In genomic region chr2:108686019-108686743, GRCm38 (mm10) we compare ENCODE assay signal across 12 mouse cellular contexts.
DNase-seq lines count a peak whose midpoint lies in the region; ATAC-seq and TF ChIP-seq lines count a peak whose summit lies in the region.
"Had no signal": no experiment of that assay in that cellular context is flagged by ENCODE, and none has a peak within 500 bp of the region (broad histone marks: within the 10 kb centered on the region; RNA-seq: fewer than 3 reads in every experiment).

No protein-coding gene starts in this region.

- H3K36me3 ChIP-seq in heart, postnatal 0 days (replicated peaks; ENCODE audit: control insufficient read depth, insufficient read depth, low read length): no peaks in the 10 kb centered on the region
- no peaks in the 10 kb centered on the region for H3K36me3 ChIP-seq in lung, postnatal 0 days (ENCODE audit: insufficient read depth, low read length)
- no peaks in the 10 kb centered on the region for H3K36me3 ChIP-seq in limb, embryonic 14.5 days (ENCODE audit: control insufficient read depth, insufficient read depth, low read length)
- H3K36me3 ChIP-seq: forebrain, embryonic 10.5 days; G1E; liver, embryonic 13.5 days; midbrain, embryonic 13.5 days had no signal

- WGBS in heart, postnatal 0 days: 43% methylated on average over 6 of the region's 6 CpGs
- 52% methylated on average over 6 of the region's 6 CpGs for WGBS in lung, postnatal 0 days
- WGBS in limb, embryonic 14.5 days: 65% methylated on average over 6 of the region's 6 CpGs

- 0 out of 2 replicates have a peak overlapping the region, but pooled peaks have one; percentile 8 for H3K27ac ChIP-seq in heart, postnatal 0 days (ENCODE audit: low read depth)
- H3K27ac ChIP-seq in lung, postnatal 0 days (ENCODE audit: low read length): no peak overlapping the region
- H3K27ac ChIP-seq in limb, embryonic 14.5 days (replicated peaks; ENCODE audit: low read depth, low read length): no peak overlapping the region
- H3K27ac ChIP-seq: forebrain, embryonic 10.5 days; liver, embryonic 13.5 days; midbrain, embryonic 13.5 days had no signal

- no peaks in the 10 kb centered on the region for H3K9me3 ChIP-seq in heart, postnatal 0 days (replicated peaks; ENCODE audit: control insufficient read depth, low read length)
- H3K9me3 ChIP-seq in lung, postnatal 0 days (ENCODE audit: low read length): no peaks in the 10 kb centered on the region
- H3K9me3 ChIP-seq in limb, embryonic 14.5 days (ENCODE audit: control insufficient read depth, low read length): no peaks in the 10 kb centered on the region
- H3K9me3 ChIP-seq: forebrain, embryonic 10.5 days; liver, embryonic 13.5 days; midbrain, embryonic 13.5 days had no signal

- no peak for TF ChIP-seq POLR2A in limb, embryonic 14.5 days (IDR thresholded peaks at IDR 0.05; ENCODE audit: borderline replicate concordance, extremely low read depth, insufficient read depth, insufficient read length)

- ATAC-seq in heart, postnatal 0 days (ENCODE audit: insufficient read depth, low read depth): peak; percentile 64
- ATAC-seq in lung, postnatal 0 days: peak; percentile 54
- no peak for ATAC-seq in limb, embryonic 14.5 days (ENCODE audit: low FRiP score, low read depth)
- ATAC-seq: midbrain, embryonic 13.5 days had no signal

- peak; percentile 5 for DNase-seq in adrenal gland, postnatal 14 days
- DNase-seq in adrenal gland, postnatal 4 days (ENCODE audit: low spot score in 2 of 2): no peak
- peak; percentile 58 for DNase-seq in heart, postnatal 0 days (ENCODE audit: low spot score)
- no peak for DNase-seq in heart, adult 11 months
- peak; percentile 8 for DNase-seq in lung, postnatal 0 days (ENCODE audit: low spot score)
- no peak for DNase-seq in lung, adult 18-20 months
- DNase-seq in limb, embryonic 14.5 days (ENCODE audit: low spot score): peak; percentile 48
- DNase-seq in adrenal gland, adult 8-10 months: no peak
- DNase-seq: liver, embryonic 13.5 days had no signal

- H3K27me3 ChIP-seq in heart, postnatal 0 days (ENCODE audit: control insufficient read depth, insufficient read depth, low read length): no peaks in the 10 kb centered on the region
- no peaks in the 10 kb centered on the region for H3K27me3 ChIP-seq in lung, postnatal 0 days (replicated peaks; ENCODE audit: insufficient read depth, low read length)
- no peaks in the 10 kb centered on the region for H3K27me3 ChIP-seq in limb, embryonic 14.5 days (ENCODE audit: control insufficient read depth, insufficient read depth, low read length)
- H3K27me3 ChIP-seq: liver, embryonic 13.5 days; midbrain, embryonic 13.5 days had no signal

- no peak for TF ChIP-seq EP300 in heart, postnatal 0 days (IDR thresholded peaks at IDR 0.05; ENCODE audit: low read depth)
- TF ChIP-seq EP300 in lung, postnatal 0 days (IDR thresholded peaks at IDR 0.05): no peak

- H3K4me3 ChIP-seq in heart, postnatal 0 days (ENCODE audit: low read depth, low read length): no peak overlapping the region
- H3K4me3 ChIP-seq in lung, postnatal 0 days (ENCODE audit: low read depth, low read length): no peak overlapping the region
- H3K4me3 ChIP-seq in limb, embryonic 14.5 days (replicated peaks; ENCODE audit: low read length): no peak overlapping the region
- H3K4me3 ChIP-seq: forebrain, embryonic 10.5 days; liver, embryonic 13.5 days; midbrain, embryonic 13.5 days had no signal

- H3K9ac ChIP-seq in heart, postnatal 0 days (replicated peaks; ENCODE audit: low read depth, low read length): no peak overlapping the region
- H3K9ac ChIP-seq in lung, postnatal 0 days (replicated peaks; ENCODE audit: low read depth): no peak overlapping the region
- H3K9ac ChIP-seq in limb, embryonic 14.5 days (ENCODE audit: low read depth, low read length, severe bottlenecking): no peak overlapping the region
- H3K9ac ChIP-seq: liver, embryonic 13.5 days; midbrain, embryonic 13.5 days had no signal

- H3K4me2 ChIP-seq in heart, postnatal 0 days (ENCODE audit: low read depth, low read length): no peak overlapping the region
- H3K4me2 ChIP-seq in lung, postnatal 0 days (replicated peaks; ENCODE audit: low read depth, low read length): no peak overlapping the region
- no peak overlapping the region for H3K4me2 ChIP-seq in limb, embryonic 14.5 days (replicated peaks; ENCODE audit: low read depth, low read length, severe bottlenecking)
- H3K4me2 ChIP-seq: liver, embryonic 13.5 days; midbrain, embryonic 13.5 days had no signal

- no peak for TF ChIP-seq CTCF in heart, postnatal 0 days (IDR thresholded peaks at IDR 0.05; ENCODE audit: low read depth)
- TF ChIP-seq CTCF in lung, postnatal 0 days (IDR thresholded peaks at IDR 0.05): no peak

- H3K4me1 ChIP-seq in heart, postnatal 0 days (ENCODE audit: control insufficient read depth, insufficient read depth): peaks cover 9% of the 10 kb centered on the region
- H3K4me1 ChIP-seq in lung, postnatal 0 days (ENCODE audit: insufficient read depth, low read depth, low read length): no peaks in the 10 kb centered on the region
- no peaks in the 10 kb centered on the region for H3K4me1 ChIP-seq in limb, embryonic 14.5 days (ENCODE audit: control insufficient read depth, insufficient read depth, low read length)
- H3K4me1 ChIP-seq: forebrain, embryonic 10.5 days; liver, embryonic 13.5 days; midbrain, embryonic 13.5 days had no signal

Comparison
In these comparisons a context has a peak if more than half of its experiments do, and no peak if none do; other contexts are left out.
1. DNase-seq: peak in adrenal gland, postnatal 14 days (single experiment), heart, postnatal 0 days (single experiment), lung, postnatal 0 days (single experiment) and limb, embryonic 14.5 days (single experiment); none in adrenal gland, postnatal 4 days (0 of 2), heart, adult 11 months (single experiment), lung, adult 18-20 months (0 of 2) and adrenal gland, adult 8-10 months (single experiment).